Mouse (Mus musculus) hindbrain, embryonic 15.5 days (tissue): ENCODE data around the gene Zfp523. TPM values are rescaled to one million over a fixed set of nuclear protein-coding genes. Genes with fewer than 3 reads are reported as not detected.

Source experiments
- ATAC-seq: fragments of 200-750 bp; cut with Nextera tagmentation; 2 replicates; pipeline ENCODE4 v1.8.0; 2017; ENCODE audit warnings: low read depth, moderate number of reproducible peaks, moderate TSS enrichment; ENCODE audit not compliant: low FRiP score
- H3K27ac ChIP-seq: fragments of 300-500 bp; sonication (generic); replicated peaks from 2 replicates; pipeline ENCODE4 v1.5.1; 2015; ENCODE audit warnings: mild to moderate bottlenecking, inconsistent platforms
- H3K27me3 ChIP-seq: fragments of 300-500 bp; sonication (generic); 2 replicates; pipeline ENCODE4 v1.6.1; 2015; ENCODE audit warnings: control low read depth, inconsistent platforms
- H3K36me3 ChIP-seq: fragments of 300-500 bp; sonication (generic); 2 replicates; pipeline ENCODE4 v1.6.1; 2015; ENCODE audit warnings: control low read depth, inconsistent platforms
- H3K4me1 ChIP-seq: fragments of 300-500 bp; sonication (generic); replicated peaks from 2 replicates; pipeline ENCODE4 v1.6.1; 2015; ENCODE audit warnings: control low read depth, inconsistent platforms
- H3K4me2 ChIP-seq: fragments of 300-500 bp; sonication (generic); 2 replicates; pipeline ENCODE4 v1.6.1; 2015; ENCODE audit warnings: moderate library complexity, mild to moderate bottlenecking, inconsistent platforms
- H3K4me3 ChIP-seq: fragments of 300-500 bp; sonication (generic); 2 replicates; pipeline ENCODE4 v1.5.1; 2015; ENCODE audit warnings: mild to moderate bottlenecking, inconsistent platforms
- H3K9ac ChIP-seq: fragments of 300-500 bp; sonication (generic); 2 replicates; pipeline ENCODE4 v1.6.1; 2015; ENCODE audit warnings: inconsistent platforms
- H3K9me3 ChIP-seq: fragments of 300-500 bp; sonication (generic); 2 replicates; pipeline ENCODE4 v1.6.1; 2016; ENCODE audit warnings: control low read depth, inconsistent platforms
- WGBS: fragments of 180-500 bp; shearing (Covaris S2); methylation state at CpG from one replicate; pipeline ENCODE4 v1.1.7; 2015; 5-methylcytosine and 5-hydroxymethylcytosine counted together
- polyA plus RNA-seq: library from polyadenylated mRNA; unstranded; fragments of >200 nt; fragmentation: Nextera tagmentation; extraction: Ambion mirVana; gene quantifications from 2 replicates; pipeline ENCODE4 v1.2.1, GENCODE M21; 2015

Gene Zfp523
- polyA plus RNA-seq, 1 experiment from 2014 or later, result 53.1 TPM

DNA sequence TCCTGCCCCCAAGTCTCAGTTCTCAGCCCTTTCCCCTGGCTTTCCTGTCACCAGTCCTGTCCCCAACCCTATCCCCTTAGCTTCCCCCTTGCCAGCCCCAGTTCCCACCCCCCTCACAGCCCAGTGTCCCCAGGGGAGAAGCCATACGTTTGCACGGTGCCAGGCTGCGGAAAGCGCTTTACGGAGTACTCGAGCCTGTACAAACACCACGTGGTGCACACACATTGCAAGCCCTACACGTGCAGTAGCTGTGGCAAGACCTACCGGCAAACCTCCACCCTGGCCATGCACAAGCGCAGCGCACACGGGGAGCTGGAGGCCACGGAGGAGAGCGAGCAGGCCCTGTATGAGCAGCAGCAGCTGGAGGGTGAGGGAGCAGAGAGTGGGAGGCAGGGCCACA is 25.1 kb downstream of the Zfp523 start:
- ATAC-seq, result no peak
- WGBS, result 79% methylated on average over 14 of the region's 14 CpGs
- H3K4me3 ChIP-seq, result no peak overlapping the region
- peaks cover 46% of the 10 kb centered on the region for H3K36me3 ChIP-seq
- no peaks in the 10 kb centered on the region for H3K4me1 ChIP-seq
- no peak overlapping the region for H3K9ac ChIP-seq
- H3K4me2 ChIP-seq, result no peak overlapping the region
- H3K27me3 ChIP-seq, result no peaks in the 10 kb centered on the region
- H3K27ac ChIP-seq, result no peak overlapping the region
- no peaks in the 10 kb centered on the region for H3K9me3 ChIP-seq

DNA sequence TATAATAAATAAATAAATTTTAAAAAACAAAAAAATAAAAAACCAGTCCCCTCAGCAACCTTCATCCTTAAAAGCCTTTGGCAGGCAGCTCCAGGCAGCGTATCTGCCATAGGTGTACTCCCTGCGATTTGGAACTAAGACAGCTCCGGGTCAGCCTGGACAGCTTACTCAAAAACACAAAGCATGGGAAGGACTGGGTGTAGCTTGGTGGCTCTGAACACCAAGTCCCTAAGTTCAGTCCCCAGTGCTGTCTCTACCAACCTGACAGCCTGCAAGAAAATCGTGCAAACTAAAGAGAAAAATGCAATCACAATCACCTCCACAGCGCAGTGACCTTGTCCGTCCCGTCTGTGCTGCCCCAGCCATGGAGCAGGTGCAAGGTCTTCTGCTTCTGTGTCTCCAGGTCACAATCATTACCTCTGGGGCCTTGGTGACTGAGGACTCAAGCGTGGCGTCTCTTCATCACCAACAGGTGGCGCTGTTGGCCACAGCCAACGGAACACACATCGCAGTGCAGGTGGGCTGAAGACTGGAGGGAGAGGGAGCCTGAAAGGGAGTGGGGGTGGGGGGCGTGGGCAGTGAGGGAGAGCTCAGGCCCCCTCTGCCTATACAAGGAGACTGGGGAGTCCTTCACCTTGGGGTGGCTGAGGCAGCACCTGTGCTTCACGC is 27.3 kb downstream of the Zfp523 start:
- Histone ChIP-seq H3K9ac (no peak overlapping the region), H3K4me1 (peaks cover 10% of the 10 kb centered on the region), H3K9me3 (no peaks in the 10 kb centered on the region), H3K4me2 (no peak overlapping the region), H3K4me3 (no peak overlapping the region), H3K36me3 (peaks cover 32% of the 10 kb centered on the region), H3K27me3 (no peaks in the 10 kb centered on the region), H3K27ac (no peak overlapping the region)
- WGBS, result 37% methylated on average over 14 of the region's 14 CpGs
- no peak for ATAC-seq

DNA sequence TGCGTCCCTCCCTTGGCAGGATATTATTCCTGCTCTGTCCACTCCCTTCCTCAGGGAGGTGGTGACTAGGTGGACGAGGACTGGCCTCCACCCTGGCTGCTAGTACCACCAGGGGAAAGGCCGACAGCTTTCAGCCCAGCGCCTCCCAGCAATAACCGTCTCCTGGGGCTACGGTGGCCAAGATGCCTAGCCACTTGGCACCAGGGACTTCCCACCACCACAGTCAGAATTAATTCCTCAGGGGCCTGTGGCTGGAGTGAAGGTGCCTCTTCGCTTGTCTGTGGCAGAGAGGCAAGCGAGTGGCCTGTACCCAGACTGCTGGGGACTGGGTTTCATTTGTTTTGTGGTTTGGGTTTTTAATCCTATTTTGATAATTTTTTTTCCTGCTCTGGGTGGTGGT is 28.5 kb downstream of the Zfp523 start:
- Histone ChIP-seq H3K9ac (no peak overlapping the region), H3K36me3 (peaks cover 21% of the 10 kb centered on the region), H3K27me3 (no peaks in the 10 kb centered on the region), H3K4me2 (no peak overlapping the region), H3K9me3 (no peaks in the 10 kb centered on the region), H3K4me1 (peaks cover 10% of the 10 kb centered on the region), H3K27ac (no peak overlapping the region), H3K4me3 (no peak overlapping the region)
- no peak for ATAC-seq
- WGBS, result 89% methylated on average over 8 of the region's 8 CpGs

DNA sequence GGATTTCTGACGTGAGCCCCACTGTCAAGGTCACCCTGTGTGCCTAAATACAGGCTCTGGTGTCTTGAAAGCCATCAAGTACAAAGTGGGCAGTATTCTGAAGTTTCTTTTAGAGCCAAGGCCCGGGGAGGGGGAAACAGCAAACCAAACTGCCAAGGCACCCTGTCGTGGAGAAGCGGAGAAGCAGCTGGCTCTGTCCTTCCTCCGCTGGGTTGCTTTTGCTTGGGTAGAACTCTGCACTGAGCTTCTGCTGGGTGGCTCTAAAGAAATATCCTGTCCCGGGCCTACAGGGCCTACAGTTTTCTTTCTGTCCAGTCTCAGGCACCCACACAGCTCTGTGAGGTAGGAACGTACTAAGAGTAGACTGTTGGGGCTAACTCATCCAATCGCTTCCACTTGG is 30.2 kb downstream of the Zfp523 start:
- peaks cover 10% of the 10 kb centered on the region for H3K4me1 ChIP-seq
- H3K27me3 ChIP-seq, result no peaks in the 10 kb centered on the region
- no peak for ATAC-seq
- H3K4me2 ChIP-seq, result no peak overlapping the region
- 77% methylated on average over 8 of the region's 8 CpGs for WGBS
- H3K9ac ChIP-seq, result 0 out of 2 replicates have a peak overlapping the region, but pooled peaks have one; percentile 27
- no peaks in the 10 kb centered on the region for H3K9me3 ChIP-seq
- peak overlapping the region; percentile 65 for H3K27ac ChIP-seq
- H3K4me3 ChIP-seq, result no peak overlapping the region
- peaks cover 11% of the 10 kb centered on the region for H3K36me3 ChIP-seq

DNA sequence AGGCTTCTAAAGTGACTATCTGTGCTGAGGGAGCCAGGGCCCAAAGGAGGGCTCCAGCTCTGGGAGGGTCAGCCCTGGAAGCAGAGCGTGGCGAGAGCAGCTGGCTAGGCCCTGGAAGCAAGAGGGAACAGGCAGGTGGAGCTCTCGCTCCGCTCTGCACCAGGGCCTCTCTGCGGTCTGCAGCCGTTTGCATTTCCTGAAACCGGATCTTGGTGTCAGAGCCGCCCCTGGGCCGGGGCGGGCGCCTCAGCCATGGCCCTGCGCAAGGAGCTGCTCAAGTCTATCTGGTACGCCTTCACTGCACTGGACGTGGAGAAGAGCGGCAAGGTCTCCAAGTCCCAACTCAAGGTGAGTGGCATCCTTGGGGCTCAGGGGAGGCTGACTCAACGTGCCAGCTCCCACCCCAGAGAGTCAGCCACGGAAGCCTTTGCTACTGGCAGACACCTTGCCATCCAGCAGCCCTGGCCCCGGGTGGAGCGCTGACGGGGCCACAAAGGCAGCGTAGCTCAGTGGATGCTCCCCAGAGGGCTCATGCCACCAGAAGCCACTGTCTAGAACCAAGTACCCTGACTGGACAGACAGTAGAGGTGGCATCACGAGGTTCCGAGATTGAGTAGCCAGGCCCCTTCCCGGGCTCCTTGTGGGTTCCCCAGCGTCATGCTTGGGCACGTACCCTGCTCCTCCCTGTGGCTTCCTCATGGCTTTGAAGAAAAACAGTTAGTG is 30.8 kb downstream of the Zfp523 start, which contains the start of gene Def6:
Gene Def6 (plus strand): TSS at position 188 of the 723 bp plus-strand sequence.
- peak; percentile 54 for ATAC-seq
- Histone ChIP-seq H3K36me3 (peaks cover 10% of the 10 kb centered on the region), H3K4me1 (peaks cover 10% of the 10 kb centered on the region), H3K4me3 (peak within 1 kb of the TSS; percentile 20), H3K27me3 (no peaks in the 10 kb centered on the region), H3K4me2 (peak within 1 kb of the TSS; percentile 44), H3K9ac (peak within 1 kb of the TSS; percentile 27), H3K27ac (peak within 1 kb of the TSS; percentile 65), H3K9me3 (no peaks in the 10 kb centered on the region)
- 24% methylated on average over 26 of the region's 26 CpGs for WGBS

DNA sequence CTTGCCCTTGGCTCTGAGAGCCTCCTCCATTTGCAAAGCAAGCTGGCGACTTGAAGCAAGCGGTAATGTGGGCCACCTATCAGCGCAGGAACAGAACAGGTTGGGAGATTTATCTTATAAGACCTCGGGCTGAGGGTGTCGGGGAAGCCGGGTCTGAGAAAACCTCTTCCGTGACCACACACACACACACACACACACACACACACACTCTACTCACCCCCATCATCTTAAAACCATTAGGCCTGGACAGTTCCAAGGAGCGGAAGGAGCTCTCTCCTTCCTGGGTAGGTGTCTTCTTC is 31.3 kb downstream of the Zfp523 start:
- Histone ChIP-seq H3K27me3 (no peaks in the 10 kb centered on the region), H3K4me3 (peak overlapping the region; percentile 20; the same call in 1 of the 2 replicates), H3K9me3 (no peaks in the 10 kb centered on the region), H3K36me3 (peaks cover 5% of the 10 kb centered on the region), H3K9ac (no peak overlapping the region), H3K4me2 (peak overlapping the region; percentile 44), H3K4me1 (peaks cover 10% of the 10 kb centered on the region), H3K27ac (no peak overlapping the region)
- no peak for ATAC-seq
- 86% methylated on average over 8 of the region's 8 CpGs for WGBS

DNA sequence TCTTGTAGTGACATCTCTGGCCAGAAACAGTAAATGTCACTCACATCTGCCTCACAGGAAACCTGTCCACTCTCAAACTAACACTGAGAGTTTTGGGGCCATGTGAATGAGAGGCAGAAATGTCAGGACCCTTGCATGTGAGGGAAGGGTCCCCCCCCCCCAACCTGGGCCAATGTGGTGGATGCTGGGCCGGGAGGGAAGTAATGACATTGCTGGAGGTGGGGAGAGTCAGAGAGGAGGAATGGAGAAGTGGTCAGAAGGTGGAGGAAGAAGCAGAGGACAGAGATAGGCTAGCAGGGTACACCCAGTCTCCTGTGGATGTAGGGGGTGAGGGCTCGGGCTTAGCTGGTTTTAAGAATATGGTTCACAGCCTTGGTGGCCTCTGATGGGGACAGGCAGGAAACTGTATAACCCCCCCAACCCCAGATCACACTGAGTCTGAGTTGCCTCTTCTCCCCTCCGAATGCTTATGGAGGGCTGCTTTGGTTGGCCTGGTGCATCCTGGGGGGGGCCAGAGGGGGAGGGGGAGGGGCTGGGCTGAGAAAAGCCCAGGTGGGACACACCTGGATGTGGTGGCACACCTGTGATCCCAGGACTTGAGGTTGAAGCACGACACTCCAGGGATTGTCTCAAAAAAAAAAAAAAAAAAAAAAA is 32.7 kb downstream of the Zfp523 start:
- H3K36me3 ChIP-seq, result no peaks in the 10 kb centered on the region
- peaks cover 10% of the 10 kb centered on the region for H3K4me1 ChIP-seq
- no peak overlapping the region for H3K27ac ChIP-seq
- H3K4me2 ChIP-seq, result no peak overlapping the region
- no peak overlapping the region for H3K4me3 ChIP-seq
- H3K9me3 ChIP-seq, result no peaks in the 10 kb centered on the region
- no peak overlapping the region for H3K9ac ChIP-seq
- 70% methylated on average over 4 of the region's 4 CpGs for WGBS
- ATAC-seq, result no peak
- H3K27me3 ChIP-seq, result no peaks in the 10 kb centered on the region

DNA sequence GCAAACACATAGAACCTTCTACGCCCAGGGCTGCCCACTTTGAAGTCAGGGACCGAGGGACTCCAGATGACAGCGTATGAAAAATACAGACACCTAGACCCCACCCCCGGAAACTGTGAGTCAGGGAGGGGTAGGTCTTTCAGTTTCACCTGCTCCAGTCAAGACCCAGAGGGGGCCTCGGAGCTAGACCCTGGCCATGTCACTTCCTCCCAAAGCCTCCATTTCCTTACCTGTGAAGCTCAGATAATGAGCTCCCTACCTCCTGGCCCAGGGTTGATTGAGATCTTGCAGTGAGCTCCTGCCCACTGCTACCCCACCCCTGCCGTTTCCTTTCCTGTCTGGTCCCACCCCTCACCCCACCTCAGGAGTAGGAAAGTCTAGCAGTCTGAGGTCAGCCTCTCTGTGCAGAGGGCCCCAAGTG is 35.0 kb downstream of the Zfp523 start:
- Histone ChIP-seq H3K27me3 (no peaks in the 10 kb centered on the region), H3K9me3 (no peaks in the 10 kb centered on the region), H3K36me3 (no peaks in the 10 kb centered on the region), H3K4me1 (peaks cover 10% of the 10 kb centered on the region), H3K9ac (no peak overlapping the region), H3K4me2 (no peak overlapping the region), H3K4me3 (no peak overlapping the region), H3K27ac (no peak overlapping the region)
- 82% methylated on average over 6 of the region's 6 CpGs for WGBS
- no peak for ATAC-seq

DNA sequence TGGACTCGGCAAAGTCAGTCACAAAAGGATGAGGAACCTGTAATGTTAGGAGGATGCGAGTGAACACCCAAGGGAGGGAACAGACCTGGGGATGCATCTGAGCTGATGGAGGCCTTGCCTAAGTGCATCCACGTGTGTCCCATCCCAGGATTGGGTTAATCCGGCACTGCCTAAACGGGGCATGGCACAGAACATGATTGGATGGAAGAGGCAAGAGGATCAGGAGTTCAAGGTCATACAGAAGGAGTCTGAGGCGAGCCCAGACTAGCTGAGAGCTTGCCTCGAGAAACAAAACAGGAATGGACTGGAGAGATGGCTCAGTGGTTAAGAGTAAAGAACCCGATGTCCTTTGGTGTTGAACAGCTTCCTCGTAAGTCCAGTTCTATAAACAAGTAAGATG is 35.5 kb downstream of the Zfp523 start:
- Histone ChIP-seq H3K4me2 (no peak overlapping the region), H3K9me3 (no peaks in the 10 kb centered on the region), H3K27me3 (no peaks in the 10 kb centered on the region), H3K4me3 (no peak overlapping the region), H3K4me1 (peaks cover 7% of the 10 kb centered on the region), H3K9ac (no peak overlapping the region), H3K27ac (no peak overlapping the region), H3K36me3 (no peaks in the 10 kb centered on the region)
- no peak for ATAC-seq
- WGBS, result 77% methylated on average over 9 of the region's 9 CpGs

DNA sequence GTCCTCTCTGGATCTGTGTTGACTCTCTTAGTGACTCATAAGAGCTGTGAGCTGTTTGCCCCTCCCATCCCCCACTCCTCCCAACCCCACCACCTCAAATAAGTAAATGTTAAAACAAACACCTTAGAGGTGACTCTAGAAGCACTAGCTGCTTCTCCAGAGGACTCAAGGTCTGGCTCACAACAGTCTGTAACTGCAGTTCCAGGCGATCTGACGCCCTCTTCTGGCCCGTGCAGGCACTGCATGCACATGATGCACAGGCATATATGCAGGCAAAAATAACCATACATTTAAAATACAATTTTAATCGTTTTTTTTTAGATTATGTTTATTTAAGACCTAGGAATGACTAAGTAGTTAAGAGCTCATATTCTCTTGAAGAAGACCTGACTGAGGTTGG is 36.3 kb downstream of the Zfp523 start:
- H3K4me1 ChIP-seq, result no peaks in the 10 kb centered on the region
- H3K27me3 ChIP-seq, result no peaks in the 10 kb centered on the region
- H3K4me3 ChIP-seq, result no peak overlapping the region
- 31% methylated on average over 4 of the region's 4 CpGs for WGBS
- H3K9ac ChIP-seq, result no peak overlapping the region
- H3K4me2 ChIP-seq, result no peak overlapping the region
- no peaks in the 10 kb centered on the region for H3K9me3 ChIP-seq
- no peak for ATAC-seq
- no peak overlapping the region for H3K27ac ChIP-seq
- H3K36me3 ChIP-seq, result no peaks in the 10 kb centered on the region

DNA sequence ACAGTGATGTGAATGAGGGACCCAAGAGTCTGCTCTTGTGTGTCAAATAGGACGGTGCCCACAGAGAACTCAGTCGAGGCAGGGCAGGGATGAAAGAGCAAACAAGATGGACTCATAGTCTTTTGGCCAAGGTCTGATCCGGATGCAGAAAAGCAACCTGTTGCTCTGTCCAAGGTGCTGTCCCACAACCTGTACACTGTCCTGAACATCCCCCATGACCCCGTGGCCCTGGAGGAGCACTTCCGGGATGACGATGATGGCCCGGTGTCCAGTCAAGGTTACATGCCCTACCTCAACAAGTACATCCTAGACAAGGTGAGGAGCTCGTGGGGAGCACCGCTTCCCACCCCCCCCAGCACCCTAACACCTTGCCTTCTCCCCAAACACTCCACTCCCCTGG is 39.9 kb downstream of the Zfp523 start:
- no peak overlapping the region for H3K4me3 ChIP-seq
- H3K36me3 ChIP-seq, result no peaks in the 10 kb centered on the region
- H3K27me3 ChIP-seq, result no peaks in the 10 kb centered on the region
- H3K27ac ChIP-seq, result no peak overlapping the region
- H3K4me2 ChIP-seq, result no peak overlapping the region
- no peak for ATAC-seq
- no peaks in the 10 kb centered on the region for H3K9me3 ChIP-seq
- no peak overlapping the region for H3K9ac ChIP-seq
- no peaks in the 10 kb centered on the region for H3K4me1 ChIP-seq
- WGBS, result 88% methylated on average over 9 of the region's 9 CpGs
